Mouse (Mus musculus) Muller cell, postnatal 12 days (primary cell): ENCODE data around the gene Card19.

ENCODE experiments used
- DNase-seq: peaks from one replicate; pipeline ENCODE4 v3.0.0-alpha.2; 2015; ENCODE audit errors: inconsistent ontology term

The Card19 gene

DNA sequence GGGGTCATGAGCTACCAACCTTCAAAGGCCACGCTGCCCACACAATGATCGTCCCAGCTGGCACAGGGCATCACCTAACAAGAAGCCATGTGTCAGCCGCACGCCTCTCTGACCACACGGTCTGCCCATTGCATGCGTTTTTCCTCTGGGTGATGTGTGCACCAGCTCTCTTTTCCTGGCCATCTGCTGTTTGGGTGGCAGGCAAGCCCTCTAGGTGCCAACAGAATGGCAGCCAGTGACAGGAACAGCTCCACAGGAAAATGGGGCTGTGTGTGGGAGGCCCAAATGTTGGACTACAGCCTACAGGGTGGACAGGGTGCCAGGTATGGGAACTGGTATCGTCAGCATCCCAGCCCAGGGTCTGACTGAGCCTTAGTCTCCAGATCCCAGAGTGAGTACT, 43.5 kb downstream of the Card19 start:
- DNase-seq, result no peak

DNA sequence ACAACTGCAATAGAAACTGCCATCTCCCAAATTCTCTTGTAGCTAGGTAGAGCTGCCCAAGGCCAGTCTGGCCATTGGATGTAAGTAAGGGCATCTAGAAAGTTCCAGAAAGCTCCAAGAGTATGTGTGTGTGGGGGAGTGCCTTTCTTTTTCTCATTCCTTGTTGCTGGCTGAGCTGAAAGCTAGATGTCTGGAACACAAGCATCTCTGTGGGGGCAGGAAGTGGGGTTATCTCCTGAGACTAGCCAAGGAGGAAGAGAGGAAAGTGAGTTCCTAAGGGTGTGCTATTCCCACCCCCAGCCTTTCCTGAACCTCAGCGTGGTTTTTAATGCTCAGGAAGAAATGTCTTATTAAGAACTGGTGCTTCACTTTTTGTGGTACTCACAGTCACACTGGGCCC, 44.1 kb downstream of the Card19 start:
- DNase-seq, result no peak

DNA sequence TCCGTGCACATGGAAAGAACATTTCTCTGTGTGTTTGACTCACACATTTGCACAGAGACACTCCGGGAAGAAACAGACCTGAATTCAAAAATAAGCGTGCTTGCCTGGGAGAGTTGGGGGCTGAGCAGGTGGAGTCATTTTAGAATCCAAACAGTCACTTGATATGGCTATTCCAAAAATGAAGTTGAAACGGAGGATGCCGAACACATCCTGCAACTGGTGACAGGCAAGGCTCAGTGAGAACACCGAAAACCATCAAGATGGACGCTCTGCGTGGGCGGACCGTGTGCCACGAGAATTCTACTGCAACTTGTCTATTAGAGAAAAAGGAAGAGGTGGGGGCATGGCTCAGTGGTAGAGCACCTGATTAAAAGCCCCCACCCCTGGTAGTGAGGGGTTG, 45.2 kb downstream of the Card19 start:
- no peak for DNase-seq

DNA sequence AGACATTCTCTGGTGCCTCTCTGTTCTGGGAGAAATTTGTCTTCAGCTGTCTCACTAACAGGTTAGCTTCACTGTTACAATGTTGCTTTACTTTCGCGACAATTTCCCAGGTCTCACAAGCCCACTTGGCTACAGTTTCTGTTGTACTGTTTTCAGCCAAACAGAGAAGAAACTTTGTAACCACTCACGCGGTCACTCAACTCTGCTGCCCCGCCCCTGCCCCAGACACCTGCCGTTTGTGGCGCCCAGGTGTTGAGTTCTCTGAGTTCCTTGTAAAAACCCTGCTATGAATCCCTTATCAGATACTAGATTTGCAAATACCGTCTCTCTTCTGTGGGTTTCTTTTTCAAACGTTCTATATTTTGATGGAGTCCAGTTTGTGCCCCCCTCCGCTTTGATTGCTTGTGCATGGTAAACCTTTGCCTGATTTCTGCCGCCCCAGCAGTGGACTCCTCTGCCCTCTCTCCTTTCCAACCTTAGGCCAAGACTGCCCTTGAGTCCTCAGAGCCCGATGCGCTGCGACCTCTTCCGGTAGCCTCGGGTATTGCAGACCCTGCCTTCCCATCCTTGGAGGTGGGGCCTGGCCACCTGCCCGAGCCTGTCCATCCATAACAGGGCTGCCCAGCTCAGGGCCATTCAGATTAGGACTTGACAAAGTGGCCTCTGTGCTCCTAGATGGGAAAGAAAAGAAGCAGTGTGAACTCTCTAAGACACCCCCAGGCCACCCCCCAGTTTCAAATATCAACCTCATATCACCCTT, 46.2 kb downstream of the Card19 start:
- DNase-seq, result peak; percentile 86

DNA sequence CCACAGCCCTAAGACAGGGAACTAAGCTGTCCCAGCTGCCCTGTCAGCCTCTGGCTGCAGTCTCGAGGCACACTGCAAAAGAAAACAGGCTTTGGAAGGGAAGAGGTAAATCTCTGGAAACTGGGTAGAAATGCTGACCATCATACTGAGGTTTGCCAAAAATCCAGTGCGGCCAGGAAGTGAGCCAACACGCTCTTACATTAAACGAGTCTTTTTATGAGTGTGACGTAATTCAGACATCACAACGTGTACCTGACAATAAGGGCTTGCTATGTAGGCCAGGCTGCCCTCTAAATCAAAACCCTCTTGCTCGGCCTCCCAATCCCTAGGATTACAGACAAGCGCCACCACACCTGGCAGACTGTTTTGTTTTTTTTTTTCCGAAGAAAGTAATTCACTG, 48.8 kb downstream of the Card19 start:
- DNase-seq, result no peak

DNA sequence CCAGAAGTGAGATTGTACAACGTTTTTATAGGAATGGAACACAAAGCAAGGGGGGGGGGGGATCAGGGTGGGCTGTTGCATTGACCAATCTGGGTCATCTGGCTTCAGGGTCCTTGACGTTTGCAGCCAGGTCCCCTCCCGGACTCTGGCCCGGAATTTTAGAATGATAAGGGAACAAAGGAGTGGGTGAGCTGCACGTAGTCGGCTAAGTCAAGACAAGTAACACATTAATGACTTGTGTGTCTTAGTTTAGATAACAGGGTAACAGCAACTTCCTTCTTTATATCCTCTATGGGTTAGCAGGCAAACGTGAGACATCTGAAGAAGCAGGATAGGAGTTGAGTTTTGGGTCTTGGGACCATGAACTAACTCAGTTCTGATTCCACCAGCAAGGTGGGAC, 52.2 kb downstream of the Card19 start:
- no peak for DNase-seq

DNA sequence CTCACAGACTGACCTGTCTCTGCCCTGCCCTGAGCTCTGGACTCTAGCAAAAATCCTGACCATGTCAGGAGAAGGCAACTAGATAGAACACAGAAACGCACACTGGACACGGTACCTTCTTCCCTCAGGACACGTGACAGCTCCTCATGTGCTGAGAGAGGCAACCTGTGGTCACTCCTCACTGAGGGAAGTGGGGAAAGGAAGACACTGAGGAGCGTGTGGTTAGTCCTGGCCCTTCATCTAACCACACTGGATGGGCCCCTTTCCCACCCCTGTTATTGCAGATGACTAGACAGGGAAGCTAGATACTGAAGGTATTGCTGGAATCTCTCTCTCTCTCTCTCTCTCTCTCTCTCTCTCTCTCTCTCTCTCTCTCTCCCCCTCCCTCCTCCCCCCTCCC, 53.1 kb downstream of the Card19 start:
- DNase-seq, result peak; percentile 81

DNA sequence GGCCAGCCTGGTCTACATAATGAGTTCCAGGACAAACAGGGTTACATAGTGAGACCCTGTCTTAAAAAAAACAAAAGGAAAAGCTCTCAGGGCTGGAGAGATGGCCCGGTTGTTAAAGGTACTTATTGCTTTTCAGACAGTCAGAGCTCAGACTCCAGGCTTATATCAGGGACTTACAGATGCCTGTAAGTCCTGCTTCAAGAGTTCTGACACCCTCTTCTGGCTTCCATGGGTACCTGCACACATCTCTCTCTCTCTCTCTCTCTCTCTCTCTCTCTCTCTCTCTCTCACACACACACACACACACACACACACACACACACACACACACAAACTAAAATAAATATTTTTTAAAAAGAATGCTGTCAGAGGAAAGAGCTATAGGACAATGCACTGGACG, 54.6 kb downstream of the Card19 start:
- no peak for DNase-seq

DNA sequence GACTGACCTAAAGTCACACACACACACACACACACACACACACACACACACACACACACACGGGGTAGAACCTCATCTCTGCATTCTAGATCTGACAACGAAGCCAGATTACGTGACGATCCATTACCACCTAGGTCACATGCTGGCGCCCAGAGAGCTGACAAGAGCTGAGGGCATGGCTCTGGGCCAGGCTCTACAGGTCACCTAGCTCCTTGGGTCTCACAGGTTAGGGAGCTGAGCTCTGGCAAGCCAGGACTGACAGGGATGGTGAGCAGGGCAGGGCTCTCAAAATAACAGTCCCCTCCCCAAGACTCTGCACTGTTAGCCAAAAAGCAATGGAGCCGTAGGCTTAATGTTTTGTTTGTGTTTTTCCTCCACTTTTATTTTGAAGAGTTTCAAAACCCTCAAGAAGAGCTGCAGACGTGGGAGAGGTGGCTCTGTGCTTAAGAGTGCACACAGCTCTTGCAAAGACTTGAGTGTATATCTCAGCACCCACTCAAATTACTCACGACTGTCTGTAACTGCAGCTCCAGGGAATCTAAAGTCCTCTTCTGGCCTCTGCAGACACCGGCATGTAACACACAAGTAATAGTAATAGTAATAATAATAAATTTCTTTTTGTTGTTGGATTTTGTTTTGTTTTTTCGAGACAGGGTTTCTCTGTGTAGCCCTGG, 57.7 kb downstream of the Card19 start:
- DNase-seq, result no peak

DNA sequence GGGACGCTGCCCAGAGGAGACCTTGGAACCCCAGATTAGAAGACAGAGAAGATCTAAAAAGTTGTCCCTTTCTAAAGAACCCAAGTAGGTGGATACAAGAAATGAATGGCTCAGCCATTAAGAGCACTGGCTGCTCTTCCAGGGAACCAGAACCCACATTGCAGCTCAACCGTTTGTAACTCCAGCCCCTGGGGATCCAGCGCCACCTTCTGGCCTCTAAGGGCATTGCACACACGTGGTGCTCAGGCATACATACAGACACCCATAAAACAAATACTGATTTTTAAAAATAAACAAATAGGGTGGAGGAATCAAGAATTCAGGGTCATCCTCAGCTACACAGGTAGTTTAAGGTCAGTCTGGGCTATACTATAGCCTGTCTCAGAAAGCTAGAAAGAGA, 59.2 kb downstream of the Card19 start:
- DNase-seq, result no peak

DNA sequence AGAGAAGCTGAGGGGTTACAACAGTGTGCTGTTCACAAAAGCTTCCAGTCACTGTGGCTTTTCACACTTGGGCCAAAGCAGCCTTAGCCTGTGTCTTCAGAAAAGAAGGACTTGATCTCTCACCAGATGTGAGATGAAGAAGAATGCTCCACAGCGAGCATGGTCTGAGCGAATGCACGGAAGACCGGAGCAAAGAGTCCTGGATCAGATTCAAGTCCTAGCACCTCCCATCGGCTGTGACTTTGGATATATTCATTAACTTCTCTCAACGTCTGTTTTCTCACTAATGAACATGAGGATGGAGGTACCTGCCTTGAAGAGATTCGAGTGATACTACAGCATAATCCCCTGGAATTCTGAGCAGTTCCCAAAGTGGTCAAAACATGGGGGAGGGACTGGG, 61.2 kb downstream of the Card19 start:
- DNase-seq, result no peak

DNA sequence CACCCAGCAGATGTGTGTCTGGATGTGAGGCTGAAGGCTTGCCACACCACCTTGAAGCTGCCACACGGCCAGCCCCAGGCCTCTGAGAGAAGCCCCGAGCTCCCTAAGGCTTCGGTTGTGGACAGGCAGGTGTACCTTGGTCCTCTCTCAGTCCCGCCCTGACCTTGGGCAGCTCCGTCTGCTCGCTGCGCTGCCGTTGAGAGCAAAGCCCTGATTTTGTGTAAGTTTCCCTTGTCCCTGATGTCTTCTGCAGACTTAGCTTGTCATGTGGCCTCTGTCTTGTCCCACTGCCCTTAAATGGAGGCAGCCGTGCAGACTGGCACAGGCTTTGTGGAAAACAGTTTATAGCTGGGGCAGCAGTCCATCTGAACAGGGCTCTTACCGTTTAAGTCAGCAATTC, 61.8 kb downstream of the Card19 start:
- no peak for DNase-seq
